Mouse (Mus musculus): ENCODE measurements around the gene Klrb1f. TPM values are rescaled to one million over a fixed set of nuclear protein-coding genes. Genes with fewer than 3 reads are reported as not detected.
"Not testable (repeated sequence)": the region's sequence is repeated elsewhere in the genome, so short reads cannot be mapped to it uniquely, and the experiment has no call there.

The Klrb1f gene
- polyA plus RNA-seq, 1 experiment from 2014 or later, result 0.49 TPM

- Histone ChIP-seq H3K27me3 (no peaks in the 10 kb centered on the region), H3K9ac (no peak overlapping the region), H3K36me3 (no peaks in the 10 kb centered on the region), H3K27ac (no peak overlapping the region), H3K4me3 (no peak overlapping the region), H3K9me3 (no peaks in the 10 kb centered on the region), H3K4me2 (replicated peaks) (no peak overlapping the region), H3K4me1 (no peaks in the 10 kb centered on the region)
- ATAC-seq (ENCODE audit: insufficient number of reproducible peaks, insufficient read depth, low FRiP score, low TSS enrichment), result no peak
Measured at GRCm38 (mm10) chr6:129095166-129095565, 49.5 kb downstream of the Klrb1f start.

DNA sequence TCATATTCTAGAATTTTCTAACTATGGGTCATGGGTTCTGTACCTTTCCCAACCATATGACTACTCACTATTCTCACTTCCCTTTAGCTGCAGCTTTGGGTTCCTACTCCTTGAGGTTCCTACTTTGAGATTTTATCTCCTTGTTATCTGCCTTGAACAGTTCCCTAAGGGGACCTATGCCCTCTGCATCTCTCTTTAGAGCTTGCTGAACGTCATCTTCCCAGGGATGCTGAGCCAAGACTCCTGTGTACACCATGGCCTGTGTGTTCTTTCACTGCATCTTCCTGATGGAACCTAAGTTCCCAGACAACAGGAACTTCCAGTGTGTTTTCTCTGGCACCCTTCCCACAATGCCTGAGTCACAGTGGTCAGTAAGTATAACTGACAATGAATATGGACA, 52.2 kb downstream of the Klrb1f start:
- Histone ChIP-seq H3K4me2 (replicated peaks) (no peak overlapping the region), H3K27me3 (no peaks in the 10 kb centered on the region), H3K9me3 (no peaks in the 10 kb centered on the region), H3K4me3 (no peak overlapping the region), H3K9ac (no peak overlapping the region), H3K4me1 (no peaks in the 10 kb centered on the region), H3K27ac (no peak overlapping the region), H3K36me3 (no peaks in the 10 kb centered on the region)
- 53% methylated on average over 1 of the region's 1 CpGs for WGBS
- ATAC-seq (ENCODE audit: insufficient number of reproducible peaks, insufficient read depth, low FRiP score, low TSS enrichment), result no peak

- not testable (repeated sequence) for H3K4me3 ChIP-seq; H3K4me2 ChIP-seq (replicated peaks); H3K9ac ChIP-seq; H3K4me1 ChIP-seq; ATAC-seq (ENCODE audit: insufficient number of reproducible peaks, insufficient read depth, low FRiP score, low TSS enrichment); H3K27ac ChIP-seq; H3K27me3 ChIP-seq; H3K36me3 ChIP-seq; H3K9me3 ChIP-seq
- WGBS, result 68% methylated on average over 1 of the region's 1 CpGs
Measured at GRCm38 (mm10) chr6:129100794-129101193, 55.1 kb downstream of the Klrb1f start, which contains the start of gene Clec2e. Clec2e (minus strand) TSS chr6:129100913.

DNA sequence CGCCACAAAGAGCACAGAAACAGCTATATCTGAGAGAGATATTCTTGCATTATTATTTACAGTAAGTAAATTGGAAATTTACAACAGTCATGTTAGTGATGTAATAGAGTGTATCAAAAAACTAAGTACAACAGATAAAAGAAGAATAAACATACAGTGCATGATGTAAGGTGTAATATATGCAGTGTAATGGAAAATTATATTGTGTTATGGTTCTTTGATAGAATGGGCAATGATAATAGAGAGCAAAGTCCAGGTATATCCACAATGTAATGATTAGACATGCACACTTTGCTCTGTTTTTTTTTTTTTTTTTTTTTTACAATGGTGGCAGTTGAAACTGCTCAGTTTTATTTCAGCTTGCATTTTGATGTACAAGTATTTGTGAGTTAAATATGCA, 55.9 kb downstream of the Klrb1f start:
- Histone ChIP-seq H3K9ac (no peak overlapping the region), H3K27me3 (no peaks in the 10 kb centered on the region), H3K4me1 (no peaks in the 10 kb centered on the region), H3K27ac (no peak overlapping the region), H3K4me2 (replicated peaks) (no peak overlapping the region), H3K4me3 (no peak overlapping the region), H3K9me3 (no peaks in the 10 kb centered on the region), H3K36me3 (no peaks in the 10 kb centered on the region)
- 79% methylated on average over 1 of the region's 1 CpGs for WGBS
- ATAC-seq (ENCODE audit: insufficient number of reproducible peaks, insufficient read depth, low FRiP score, low TSS enrichment), result no peak

GRCm38 (mm10) chr6:129102858-129103555, 57.3 kb downstream of the Klrb1f start:
- H3K36me3 ChIP-seq, result no peaks in the 10 kb centered on the region
- no peak overlapping the region for H3K27ac ChIP-seq
- no peak overlapping the region for H3K4me3 ChIP-seq
- H3K4me2 ChIP-seq (replicated peaks), result no peak overlapping the region
- H3K27me3 ChIP-seq, result no peaks in the 10 kb centered on the region
- 78% methylated on average over 4 of the region's 4 CpGs for WGBS
- ATAC-seq (ENCODE audit: insufficient number of reproducible peaks, insufficient read depth, low FRiP score, low TSS enrichment), result no peak
- no peaks in the 10 kb centered on the region for H3K9me3 ChIP-seq
- no peaks in the 10 kb centered on the region for H3K4me1 ChIP-seq
- no peak overlapping the region for H3K9ac ChIP-seq

Other genes starting within 250 kb of the Klrb1f start
- gene Gm44511, start 219.6 kb upstream of the Klrb1f start, polyA plus RNA-seq (2016; fragmentation: Nextera tagmentation; extraction: Ambion mirVana), result not detected in 2 replicates
- gene Klrb1b, start 219.6 kb upstream of the Klrb1f start, polyA plus RNA-seq (2016; fragmentation: Nextera tagmentation; extraction: Ambion mirVana), result not detected in 2 replicates
- gene Clec2i, start 158.3 kb upstream of the Klrb1f start, polyA plus RNA-seq (2016; fragmentation: Nextera tagmentation; extraction: Ambion mirVana), result not detected in 2 replicates
- 0.79 and 1.2 TPM in 2 replicates for gene BC035044, start 154.8 kb upstream of the Klrb1f start, polyA plus RNA-seq (2016; fragmentation: Nextera tagmentation; extraction: Ambion mirVana)
- gene Clec2g, start 111.5 kb upstream of the Klrb1f start, polyA plus RNA-seq (2016; fragmentation: Nextera tagmentation; extraction: Ambion mirVana), result not detected in 2 replicates
- gene Clec2e, start 55.0 kb downstream of the Klrb1f start, polyA plus RNA-seq (2016; fragmentation: Nextera tagmentation; extraction: Ambion mirVana), result not detected in 2 replicates
- 0.13 TPM in 1 of 2 replicates, not detected in the other for gene Clec2d, start 134.7 kb downstream of the Klrb1f start, polyA plus RNA-seq (2016; fragmentation: Nextera tagmentation; extraction: Ambion mirVana)
- gene Cd69, start 229.5 kb downstream of the Klrb1f start, polyA plus RNA-seq (2016; fragmentation: Nextera tagmentation; extraction: Ambion mirVana), result not detected in 2 replicates

All from embryonic facial prominence, embryonic 12.5 days (tissue).